Mouse (Mus musculus) heart, embryonic 10.5 days (tissue): ENCODE data around the gene Olfr1423. TPM values are rescaled to one million over a fixed set of nuclear protein-coding genes. Genes with fewer than 3 reads are reported as not detected.

Experiments used
- DNase-seq: peaks from one replicate; pipeline ENCODE4 v3.0.0-alpha.2; 2017; ENCODE audit warnings: low spot score
- H3K27ac ChIP-seq: fragments of 300-500 bp; sonication (generic); 2 replicates; pipeline ENCODE4 v1.5.1; 2016; ENCODE audit warnings: mild to moderate bottlenecking
- H3K27me3 ChIP-seq: fragments of 300-500 bp; sonication (generic); 2 replicates; pipeline ENCODE4 v1.6.1; 2016; ENCODE audit warnings: mild to moderate bottlenecking; ENCODE audit not compliant: poor library complexity, insufficient read depth, severe bottlenecking
- H3K36me3 ChIP-seq: fragments of 300-500 bp; sonication (generic); 2 replicates; pipeline ENCODE4 v1.6.1; 2016; ENCODE audit warnings: mild to moderate bottlenecking, moderate library complexity
- H3K4me1 ChIP-seq: fragments of 300-500 bp; sonication (generic); 2 replicates; pipeline ENCODE4 v1.6.1; 2016; ENCODE audit warnings: mild to moderate bottlenecking
- H3K4me3 ChIP-seq: fragments of 300-500 bp; sonication (generic); 2 replicates; pipeline ENCODE4 v1.5.1; 2016; ENCODE audit warnings: mild to moderate bottlenecking, moderate library complexity
- H3K9me3 ChIP-seq: fragments of 300-500 bp; sonication (generic); 2 replicates; pipeline ENCODE4 v1.6.1; 2016; ENCODE audit warnings: mild to moderate bottlenecking, moderate library complexity
- WGBS: fragments of 180-500 bp; shearing (Covaris S2); methylation state at CpG from one replicate; pipeline ENCODE4 v1.1.7; 2016; 5-methylcytosine and 5-hydroxymethylcytosine counted together
- polyA plus RNA-seq: library from polyadenylated mRNA; unstranded; fragments of >200 nt; fragmentation: Nextera tagmentation; extraction: Ambion mirVana; gene quantifications from 2 replicates; pipeline ENCODE4 v1.2.1, GENCODE M21; 2016

The Olfr1423 gene
- polyA plus RNA-seq, 1 experiment from 2014 or later, result 0.05 TPM

DNA sequence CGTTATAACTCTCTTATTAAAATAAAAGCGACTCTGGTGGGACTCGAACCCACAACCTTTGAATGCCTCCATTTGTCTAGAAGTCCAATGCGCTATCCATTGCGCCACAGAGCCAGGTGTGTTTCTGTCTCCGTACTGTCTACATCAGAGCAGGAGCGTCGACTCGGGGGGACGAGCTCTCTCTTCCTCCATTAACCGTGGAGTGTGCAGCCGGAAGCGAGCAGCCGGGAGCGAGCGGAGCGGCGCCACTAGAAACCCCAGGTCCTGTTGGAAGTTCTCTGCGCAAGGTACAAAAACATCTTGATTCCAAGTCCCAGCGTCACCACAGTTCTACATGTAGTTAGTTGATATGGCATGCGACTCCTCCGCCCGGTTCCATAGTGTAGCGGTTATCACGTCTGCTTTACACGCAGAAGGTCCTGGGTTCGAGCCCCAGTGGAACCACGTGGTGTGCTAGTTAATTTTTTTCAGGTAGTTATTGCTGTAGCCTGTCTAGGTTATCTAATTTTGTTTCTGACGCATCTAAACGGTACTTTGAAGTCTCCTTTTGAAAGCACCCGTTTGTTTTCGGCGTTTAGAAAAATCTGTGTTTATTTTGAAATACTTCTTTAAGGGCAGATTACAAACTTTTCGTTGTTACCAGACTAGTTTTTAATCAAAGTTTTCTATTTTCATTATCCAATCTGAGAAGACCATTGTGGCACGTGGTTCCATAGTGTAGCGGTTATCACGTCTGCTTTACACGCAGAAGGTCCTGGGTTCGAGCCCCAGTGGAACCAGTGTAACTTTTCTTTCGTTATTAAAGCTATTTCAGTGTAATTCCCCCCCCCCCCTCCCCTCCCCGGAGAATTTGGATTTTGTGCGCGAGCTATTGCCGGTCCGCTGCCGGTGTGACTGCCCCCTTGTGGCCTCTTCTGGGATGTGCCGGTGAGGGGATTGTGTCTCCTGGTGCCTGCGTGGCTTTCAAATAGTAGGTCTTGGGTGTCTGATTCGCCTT lies 29.3 kb downstream of the Olfr1423 start:
- DNase-seq, result peak; percentile 97
- Histone ChIP-seq H3K27ac (peak overlapping the region; percentile 77; the same call in 1 of the 2 replicates), H3K9me3 (no peaks in the 10 kb centered on the region), H3K4me1 (peaks cover 16% of the 10 kb centered on the region; the same call in 1 of the 2 replicates), H3K27me3 (no peaks in the 10 kb centered on the region), H3K4me3 (peak overlapping the region; percentile 71), H3K36me3 (no peaks in the 10 kb centered on the region)
- WGBS, result under 1% methylated on average over 49 of the region's 49 CpGs

DNA sequence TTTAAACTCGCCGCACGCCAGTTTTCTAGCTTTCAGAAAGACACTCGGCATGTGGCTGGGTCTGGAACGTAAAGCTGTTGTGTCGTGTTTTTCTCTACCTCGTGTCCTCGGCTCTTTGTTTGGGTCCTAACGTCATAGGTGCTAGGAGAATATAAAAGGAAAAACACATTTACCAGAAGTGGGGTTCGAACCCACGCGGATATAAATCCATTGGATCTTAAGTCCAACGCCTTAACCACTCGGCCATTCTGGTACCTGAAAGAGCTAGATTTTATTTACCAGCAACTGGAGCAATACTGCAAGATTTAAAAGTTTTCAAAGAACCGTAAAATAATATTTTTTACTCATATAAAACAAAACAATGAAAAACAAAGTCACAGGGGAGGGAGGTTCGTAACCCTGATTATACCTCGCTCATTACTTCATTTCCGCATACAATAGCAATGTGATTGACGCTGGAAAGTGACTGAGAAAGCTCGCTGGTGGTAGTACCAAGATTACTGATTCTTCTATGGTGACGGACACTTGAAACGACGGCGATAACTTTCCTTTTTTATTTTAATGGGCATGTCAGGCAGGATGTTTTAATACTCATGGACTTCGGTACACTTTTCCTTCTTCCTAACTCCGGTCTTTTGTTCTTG lies 30.1 kb downstream of the Olfr1423 start:
- H3K4me1 ChIP-seq, result peaks cover 16% of the 10 kb centered on the region; the same call in 1 of the 2 replicates
- no peaks in the 10 kb centered on the region for H3K9me3 ChIP-seq
- no peaks in the 10 kb centered on the region for H3K27me3 ChIP-seq
- peak overlapping the region; percentile 87 for H3K27ac ChIP-seq
- H3K4me3 ChIP-seq, result peak overlapping the region; percentile 71
- H3K36me3 ChIP-seq, result no peaks in the 10 kb centered on the region
- WGBS, result under 1% methylated on average over 26 of the region's 26 CpGs
- peak; percentile 88 for DNase-seq

DNA sequence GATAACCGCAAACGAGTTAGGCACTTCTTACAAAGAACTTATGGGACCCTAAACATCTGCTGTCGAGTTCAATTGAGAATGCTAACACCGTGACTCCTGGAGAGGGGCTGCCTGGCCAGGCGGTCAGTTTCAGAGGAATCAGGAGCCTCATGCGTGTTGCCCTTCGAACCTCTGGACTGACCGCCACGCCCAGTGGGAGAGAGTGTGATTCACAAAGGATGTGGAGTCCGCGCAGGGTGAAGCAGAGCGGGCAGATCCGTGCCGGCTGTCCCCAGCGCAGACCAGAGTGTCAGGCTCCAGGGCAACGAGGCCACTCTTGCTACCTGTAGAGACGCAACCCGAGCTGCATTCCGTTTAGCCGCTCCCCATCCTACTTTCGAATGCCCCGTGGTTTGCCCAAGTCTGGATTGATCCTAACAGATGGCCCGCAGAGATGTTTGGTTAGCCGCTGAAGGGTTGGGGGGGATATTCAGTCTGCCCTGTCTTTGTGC lies 30.8 kb downstream of the Olfr1423 start:
- WGBS, result under 1% methylated on average over 24 of the region's 24 CpGs
- Histone ChIP-seq H3K27me3 (no peaks in the 10 kb centered on the region), H3K36me3 (no peaks in the 10 kb centered on the region), H3K27ac (peak overlapping the region; percentile 87), H3K9me3 (no peaks in the 10 kb centered on the region), H3K4me3 (peak overlapping the region; percentile 71), H3K4me1 (peaks cover 16% of the 10 kb centered on the region; the same call in 1 of the 2 replicates)
- peak; percentile 89 for DNase-seq

DNA sequence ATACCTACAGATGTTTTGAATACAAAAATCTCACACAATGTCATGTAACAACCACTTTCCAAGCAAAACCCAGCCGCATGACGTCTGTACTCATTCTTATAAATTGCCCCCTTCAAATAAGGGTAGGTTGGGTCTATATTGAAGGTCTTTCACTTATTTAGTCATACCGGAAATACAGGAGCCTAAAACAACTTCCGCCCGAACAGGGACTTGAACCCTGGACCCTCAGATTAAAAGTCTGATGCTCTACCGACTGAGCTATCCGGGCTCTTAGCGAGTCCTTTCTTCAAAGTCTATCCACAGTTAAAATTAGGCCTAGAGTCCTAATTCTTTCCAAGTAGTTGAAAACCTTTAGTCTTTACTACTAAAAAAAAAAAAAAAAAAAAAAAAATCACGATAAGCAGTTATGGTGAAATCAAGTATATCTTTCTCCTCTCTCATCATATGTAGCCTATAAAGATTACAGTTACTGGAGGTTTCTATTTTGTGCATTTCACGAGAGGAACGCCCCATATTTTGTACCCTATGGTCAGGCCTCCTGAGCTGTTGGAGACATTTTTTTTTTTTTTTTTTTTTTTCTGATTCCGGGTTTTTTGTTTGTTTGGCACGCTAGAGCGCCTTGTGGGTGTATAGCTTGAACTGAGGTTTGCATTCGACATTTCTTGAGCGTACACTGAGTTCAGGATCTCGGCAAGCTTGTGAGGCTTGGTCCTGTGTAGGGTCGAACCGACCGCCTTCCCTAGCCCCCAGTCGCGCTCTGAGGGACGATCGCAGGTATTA lies 31.4 kb downstream of the Olfr1423 start:
- H3K36me3 ChIP-seq, result no peaks in the 10 kb centered on the region
- H3K4me3 ChIP-seq, result peak overlapping the region; percentile 71
- peak overlapping the region; percentile 87 for H3K27ac ChIP-seq
- no peaks in the 10 kb centered on the region for H3K27me3 ChIP-seq
- no peaks in the 10 kb centered on the region for H3K9me3 ChIP-seq
- peaks cover 17% of the 10 kb centered on the region for H3K4me1 ChIP-seq
- DNase-seq, result peak; percentile 87
- under 1% methylated on average over 24 of the region's 24 CpGs for WGBS

- 18% methylated on average over 17 of the region's 17 CpGs for WGBS
- DNase-seq, result no peak
Measured at GRCm38 (mm10) chr19:12008410-12009380, 32.4 kb downstream of the Olfr1423 start.

DNA sequence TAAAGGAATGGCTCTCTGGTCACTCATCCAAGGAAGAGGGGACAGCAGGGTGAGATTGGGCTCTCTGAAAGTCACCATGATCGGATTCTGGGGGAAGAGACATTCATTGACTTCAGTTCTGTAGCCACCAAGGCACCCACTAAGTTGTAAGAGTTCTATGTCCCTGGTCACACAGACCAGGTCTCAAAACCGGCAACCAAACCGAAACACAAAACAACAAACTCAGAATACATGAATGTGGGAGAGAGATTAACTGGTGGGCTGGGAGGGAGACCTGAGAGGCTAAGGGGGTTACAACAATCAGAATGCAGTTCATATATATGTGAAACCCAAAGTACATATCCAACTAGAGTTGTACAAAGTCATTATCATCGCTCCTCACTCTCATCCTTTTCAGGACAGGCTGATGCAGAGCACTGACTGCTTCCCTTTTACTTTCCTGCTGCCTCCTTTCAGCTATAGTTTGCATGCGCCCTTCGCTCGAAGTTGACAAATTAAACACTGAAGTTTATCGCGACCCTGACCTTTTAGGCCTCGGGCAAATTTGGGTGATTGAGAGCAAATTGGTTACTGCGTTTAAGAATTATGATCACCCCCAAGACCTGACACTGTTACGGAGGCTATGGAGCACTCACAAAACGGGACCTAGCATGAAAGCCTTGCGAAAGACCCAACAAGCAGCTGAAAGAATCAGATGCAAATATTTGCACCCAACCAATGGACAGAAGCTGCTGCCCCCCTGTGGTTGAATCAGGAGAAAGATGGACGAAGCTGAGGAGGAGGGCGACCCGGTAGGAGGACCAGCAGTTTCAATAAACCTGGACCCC lies 33.8 kb downstream of the Olfr1423 start:
- peak; percentile 86 for DNase-seq
- WGBS, result 11% methylated on average over 17 of the region's 17 CpGs

More at GRCm38 (mm10) chr19:12008410-12009380, 32.4 kb downstream of the Olfr1423 start:
- H3K4me3 ChIP-seq, result peak overlapping the region; percentile 68
- no peaks in the 10 kb centered on the region for H3K36me3 ChIP-seq
- peaks cover 21% of the 10 kb centered on the region for H3K4me1 ChIP-seq
- H3K9me3 ChIP-seq, result no peaks in the 10 kb centered on the region
- H3K27ac ChIP-seq, result no peak overlapping the region
- no peaks in the 10 kb centered on the region for H3K27me3 ChIP-seq

GRCm38 (mm10) chr19:12006361-12006947 lies 34.7 kb downstream of the Olfr1423 start:
- Histone ChIP-seq H3K36me3 (no peaks in the 10 kb centered on the region), H3K9me3 (no peaks in the 10 kb centered on the region), H3K27ac (peak overlapping the region; percentile 56; the same call in 1 of the 2 replicates), H3K4me3 (peak overlapping the region; percentile 68), H3K4me1 (peaks cover 23% of the 10 kb centered on the region), H3K27me3 (no peaks in the 10 kb centered on the region)
- no peak for DNase-seq
- WGBS, result 2% methylated on average over 17 of the region's 17 CpGs

More for the DNA sequence above, 33.8 kb downstream of the Olfr1423 start:
- Histone ChIP-seq H3K36me3 (no peaks in the 10 kb centered on the region), H3K4me3 (peak overlapping the region; percentile 68), H3K9me3 (no peaks in the 10 kb centered on the region), H3K27me3 (no peaks in the 10 kb centered on the region), H3K4me1 (peaks cover 23% of the 10 kb centered on the region), H3K27ac (0 out of 2 replicates have a peak overlapping the region, but pooled peaks have one; percentile 56)

- Histone ChIP-seq H3K4me3 (peak overlapping the region; percentile 68), H3K9me3 (no peaks in the 10 kb centered on the region), H3K36me3 (no peaks in the 10 kb centered on the region), H3K4me1 (peaks cover 23% of the 10 kb centered on the region), H3K27ac (peak overlapping the region; percentile 81), H3K27me3 (no peaks in the 10 kb centered on the region)
- DNase-seq, result peak; percentile 95
- WGBS, result under 1% methylated on average over 41 of the region's 41 CpGs
Measured at GRCm38 (mm10) chr19:12005376-12006360, 35.4 kb downstream of the Olfr1423 start.

DNA sequence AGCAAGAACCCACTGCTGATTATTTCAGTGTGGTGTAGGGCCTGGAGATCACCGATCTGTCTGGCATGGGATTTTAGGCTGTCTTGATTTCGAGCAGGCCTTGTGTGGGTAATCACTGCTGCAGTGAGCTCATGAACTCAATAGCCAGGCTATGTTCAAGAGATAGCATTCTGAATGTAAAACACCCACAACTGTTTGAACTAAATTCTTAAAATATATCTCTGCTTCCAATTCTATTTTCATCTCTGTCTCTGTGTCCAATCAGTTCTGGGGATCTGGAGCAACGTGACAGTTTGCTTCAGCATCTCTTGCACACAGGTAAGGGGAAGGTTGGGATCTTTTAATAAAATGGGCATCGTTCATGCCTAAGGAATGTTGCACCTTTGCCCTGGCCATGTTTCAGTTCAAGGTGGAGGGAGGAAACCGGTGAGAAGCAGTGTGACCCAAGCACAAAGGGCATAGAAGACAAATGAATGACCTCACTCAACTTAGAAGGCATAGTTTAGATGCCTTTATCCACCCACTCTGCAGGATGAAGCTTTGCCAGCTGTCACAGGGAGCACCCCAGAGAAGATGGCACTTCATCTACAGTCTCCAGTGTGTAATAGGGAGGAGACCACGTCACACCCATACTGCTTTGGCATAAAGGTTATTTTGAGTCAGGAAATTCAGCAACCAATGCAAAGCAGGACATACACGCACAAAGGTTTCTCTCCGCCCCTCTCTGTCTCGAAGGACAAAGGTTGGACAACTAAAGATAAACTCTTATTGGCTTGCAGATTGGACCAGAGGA lies 36.7 kb downstream of the Olfr1423 start:
- no peaks in the 10 kb centered on the region for H3K27me3 ChIP-seq
- H3K27ac ChIP-seq, result peak overlapping the region; percentile 16; the same call in 1 of the 2 replicates
- H3K4me1 ChIP-seq, result peaks cover 23% of the 10 kb centered on the region
- H3K9me3 ChIP-seq, result no peaks in the 10 kb centered on the region
- whole genome bisulfite sequencing, result 54% methylated on average over 9 of the region's 9 CpGs
- DNase-seq, result no peak
- no peaks in the 10 kb centered on the region for H3K36me3 ChIP-seq
- peak overlapping the region; percentile 68 for H3K4me3 ChIP-seq
